Mouse (Mus musculus): ENCODE measurements around the gene Gm20388.

The Gm20388 gene

DNA sequence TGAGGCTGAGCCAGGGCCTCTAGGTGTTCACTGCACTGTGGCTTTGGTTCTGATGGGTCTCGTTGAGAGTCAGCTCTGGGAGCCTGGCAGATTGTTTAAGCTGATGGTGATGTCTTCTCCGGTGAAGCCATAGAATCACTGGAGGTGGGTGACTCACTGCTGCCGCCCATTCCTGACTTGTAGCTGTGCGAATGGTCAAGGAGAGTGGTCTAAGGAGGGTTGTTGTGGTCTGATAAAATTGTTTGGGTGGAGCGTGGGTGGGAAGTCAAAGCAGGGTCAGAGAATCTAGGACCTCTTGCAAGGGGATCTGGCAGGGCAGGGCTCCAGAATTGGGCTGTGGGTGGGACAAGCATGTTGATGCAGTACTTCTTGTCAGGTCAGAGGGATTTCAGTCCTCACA, 2100.0 kb downstream of the Gm20388 start:
- no peak for DNase-seq (ENCODE audit: low read depth in 2 of 2, low spot score in 2 of 2)

DNA sequence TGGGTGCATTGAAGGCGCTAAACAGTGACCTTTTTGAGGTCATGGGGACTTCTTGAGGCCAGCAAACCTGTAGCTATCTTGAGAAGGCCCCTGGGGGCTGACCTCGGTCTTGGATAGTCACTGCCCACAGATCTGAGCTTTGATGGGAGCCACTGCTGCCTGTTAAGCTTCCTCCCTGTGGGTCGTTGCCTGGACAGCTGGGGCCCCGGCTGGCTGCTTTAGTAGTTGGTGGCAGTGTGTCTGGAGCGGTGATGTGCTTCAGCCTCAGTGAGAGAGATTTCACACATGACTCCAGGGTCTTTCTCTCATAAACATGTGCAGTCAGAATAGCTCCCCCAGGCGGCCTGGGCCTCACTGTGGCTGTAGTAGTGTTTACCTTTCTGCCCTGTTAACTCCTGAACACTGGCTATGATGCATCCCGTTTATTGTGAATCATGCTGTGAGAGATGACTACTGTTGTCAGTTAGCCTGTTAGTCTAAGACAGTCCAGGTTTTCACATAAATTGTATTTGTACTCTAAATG, 2100.5 kb downstream of the Gm20388 start:
- DNase-seq (ENCODE audit: low read depth in 2 of 2, low spot score in 2 of 2), result no peak

DNA sequence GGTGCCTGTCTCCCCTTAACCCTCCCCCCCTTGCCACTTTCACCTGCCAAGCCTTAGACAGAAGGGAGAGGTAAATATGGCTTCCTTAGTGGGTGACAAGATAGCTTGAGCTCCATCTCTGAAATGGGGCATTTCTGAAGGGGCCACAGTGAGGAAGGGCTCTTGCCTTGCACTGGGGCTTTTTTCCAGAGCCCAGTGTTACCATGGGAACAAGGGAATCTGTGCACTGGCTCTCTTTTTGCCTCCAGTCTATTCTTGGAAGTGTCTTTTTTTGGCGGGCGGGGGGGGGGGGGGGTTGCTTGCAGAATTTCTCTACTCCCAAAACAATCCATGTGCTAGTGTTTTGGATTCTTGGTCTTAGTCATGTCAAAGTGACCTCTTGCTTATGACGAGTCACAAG, 2104.0 kb downstream of the Gm20388 start:
- no peak for DNase-seq (ENCODE audit: low read depth in 2 of 2, low spot score in 2 of 2)

DNA sequence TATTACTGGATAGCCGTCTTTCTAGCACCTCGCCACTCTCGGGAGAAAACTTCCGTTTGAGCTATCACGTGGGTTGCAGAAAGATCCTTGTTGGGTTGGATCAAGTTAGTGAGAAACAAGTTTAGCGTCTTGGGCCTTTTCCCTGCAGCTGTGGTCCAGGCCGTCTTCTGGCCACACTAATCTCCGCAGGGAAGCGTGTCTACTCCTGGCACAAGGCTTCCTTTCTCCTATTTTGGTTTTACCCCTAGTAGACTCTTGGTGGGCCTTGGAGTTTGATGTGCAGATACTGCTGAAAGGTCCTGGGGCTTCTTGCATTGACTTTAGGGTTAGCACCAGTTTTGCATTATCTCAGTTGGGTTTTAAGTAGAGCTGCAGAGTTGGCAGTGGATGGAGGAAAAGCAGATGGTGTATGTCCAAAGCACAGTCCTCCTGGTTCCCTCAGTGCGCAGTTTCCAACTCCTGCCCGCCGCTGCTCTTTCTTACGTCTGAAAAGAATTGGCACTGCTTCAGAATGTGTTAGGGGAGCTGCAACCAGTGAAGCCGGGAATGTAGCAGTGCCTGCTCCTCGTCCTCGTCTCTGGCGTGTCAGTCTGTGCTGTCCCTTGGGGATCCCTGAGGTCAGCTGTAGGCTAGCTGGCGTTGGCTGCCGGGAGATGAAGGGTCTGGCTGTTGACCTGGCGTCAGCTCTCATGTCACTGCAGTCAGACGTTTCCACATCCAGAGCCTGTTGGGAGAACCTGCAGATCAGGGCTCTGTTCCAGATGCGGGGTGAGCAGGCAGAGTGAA, 2107.6 kb downstream of the Gm20388 start:
- DNase-seq (ENCODE audit: low read depth in 2 of 2, low spot score in 2 of 2), result no peak

DNA sequence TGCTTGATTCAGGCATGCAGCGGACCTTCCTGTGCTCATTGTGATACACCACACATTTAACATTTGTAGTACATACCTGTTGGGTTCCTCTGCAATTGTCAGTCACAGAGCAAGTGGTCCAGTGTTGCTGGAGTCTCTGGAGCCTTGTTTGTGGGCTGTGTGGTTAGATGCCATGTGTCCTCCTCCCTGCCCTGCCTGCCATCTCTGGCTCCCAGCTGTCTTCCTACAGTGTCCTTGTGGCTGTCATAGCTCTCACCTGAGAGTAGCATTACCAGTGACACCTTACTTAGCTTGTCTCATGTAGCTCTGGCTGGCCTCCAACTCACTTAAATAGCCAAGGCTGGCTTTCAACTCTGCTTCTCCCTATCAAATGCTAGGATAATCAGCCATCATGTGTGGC, 2108.5 kb downstream of the Gm20388 start:
- DNase-seq (ENCODE audit: low read depth in 2 of 2, low spot score in 2 of 2), result no peak

DNA sequence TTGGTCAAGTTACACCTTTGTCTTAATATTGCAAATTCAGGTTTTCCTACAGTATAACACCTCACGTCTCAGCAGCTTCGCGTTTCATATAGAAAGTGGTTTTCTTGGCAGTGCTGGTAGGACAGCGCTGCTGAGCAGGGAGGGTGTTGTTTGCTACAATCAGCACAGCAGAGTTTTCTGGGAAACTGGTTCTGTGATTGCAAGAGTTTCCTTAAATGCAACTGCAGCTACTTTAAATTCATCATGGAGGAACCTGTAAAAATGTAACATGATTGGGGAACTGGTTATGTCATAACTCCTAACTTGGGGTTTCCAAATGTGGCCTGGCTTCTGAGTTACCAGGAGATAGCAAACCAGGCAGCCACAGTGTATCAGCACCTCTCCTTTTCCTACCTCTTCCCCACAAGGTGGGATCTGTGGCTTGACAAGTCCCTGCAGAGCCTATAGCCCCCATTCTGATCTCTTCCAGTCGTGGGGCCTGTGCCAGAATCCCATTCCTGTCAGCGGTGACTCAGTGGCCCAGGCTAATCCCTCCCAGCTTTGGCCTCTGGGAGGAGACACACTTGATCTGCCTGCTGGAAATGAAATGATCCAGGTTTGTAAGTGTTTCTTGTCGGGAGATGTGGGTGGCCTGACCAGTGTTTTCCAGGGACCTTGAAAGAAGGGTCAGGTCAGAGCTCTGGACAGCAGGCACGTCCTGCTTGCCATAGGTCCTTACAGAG, 2109.6 kb downstream of the Gm20388 start:
- no peak for DNase-seq (ENCODE audit: low read depth in 2 of 2, low spot score in 2 of 2)

DNA sequence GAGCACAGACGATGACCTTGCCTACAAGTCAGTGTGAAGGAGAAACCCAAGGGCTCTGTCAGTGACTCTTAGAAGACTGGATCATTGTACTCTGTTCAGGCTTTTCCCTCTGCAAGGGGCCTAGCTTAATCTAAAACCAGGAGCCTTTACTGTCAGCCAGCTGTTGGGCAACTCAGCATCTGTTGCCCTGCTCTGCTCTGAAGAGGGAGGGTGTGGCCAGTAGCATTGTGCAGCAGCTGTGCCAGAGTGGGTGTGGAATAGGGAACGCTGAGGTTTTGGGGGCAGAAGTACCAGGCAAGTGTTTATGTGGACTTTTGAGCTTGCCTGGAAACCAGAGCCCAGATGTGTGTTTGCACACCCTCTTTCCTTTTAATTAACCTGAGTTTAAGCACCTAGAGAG, 2111.1 kb downstream of the Gm20388 start:
- DNase-seq (ENCODE audit: low read depth in 2 of 2, low spot score in 2 of 2), result no peak

DNA sequence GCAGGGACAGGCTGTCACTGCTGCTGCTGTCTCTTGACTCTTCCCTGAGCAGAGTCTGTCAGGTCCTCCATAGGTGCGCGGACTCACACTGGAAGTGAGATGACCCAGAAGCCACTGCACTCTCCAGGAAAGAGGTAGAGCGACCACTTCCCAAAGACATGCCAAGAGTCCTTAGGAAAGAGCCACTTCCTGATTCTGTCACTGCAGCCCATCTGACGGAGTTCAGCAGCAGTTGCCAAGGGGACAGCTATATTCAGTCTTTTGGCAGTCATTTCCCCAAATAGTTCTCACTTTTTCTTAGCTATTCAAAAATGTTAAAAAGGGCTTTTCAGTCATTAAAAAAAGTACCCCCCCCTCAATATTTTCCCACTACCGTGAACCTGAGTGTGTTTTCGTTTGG, 2111.6 kb downstream of the Gm20388 start:
- no peak for DNase-seq (ENCODE audit: low read depth in 2 of 2, low spot score in 2 of 2)

DNA sequence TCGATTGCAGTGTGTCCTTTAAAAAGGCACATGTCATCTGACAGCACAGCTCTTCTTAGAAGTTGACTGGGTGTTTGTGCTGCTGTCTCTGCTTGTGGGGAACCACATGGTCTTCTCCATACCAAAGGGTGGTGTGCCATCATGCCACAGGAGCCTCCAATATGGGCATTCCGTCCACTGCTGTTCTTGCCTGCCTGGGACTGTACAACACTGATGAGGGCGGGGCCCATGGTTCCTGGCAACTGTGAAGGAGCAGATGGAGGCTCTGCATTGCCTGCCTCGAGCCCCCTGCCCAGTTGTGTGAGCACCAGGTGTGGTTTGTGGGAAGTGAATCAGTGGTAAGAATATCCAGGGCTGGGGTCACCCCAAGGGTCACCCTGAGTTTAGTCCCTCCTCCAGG, 2112.1 kb downstream of the Gm20388 start:
- DNase-seq (ENCODE audit: low read depth in 2 of 2, low spot score in 2 of 2), result no peak

DNA sequence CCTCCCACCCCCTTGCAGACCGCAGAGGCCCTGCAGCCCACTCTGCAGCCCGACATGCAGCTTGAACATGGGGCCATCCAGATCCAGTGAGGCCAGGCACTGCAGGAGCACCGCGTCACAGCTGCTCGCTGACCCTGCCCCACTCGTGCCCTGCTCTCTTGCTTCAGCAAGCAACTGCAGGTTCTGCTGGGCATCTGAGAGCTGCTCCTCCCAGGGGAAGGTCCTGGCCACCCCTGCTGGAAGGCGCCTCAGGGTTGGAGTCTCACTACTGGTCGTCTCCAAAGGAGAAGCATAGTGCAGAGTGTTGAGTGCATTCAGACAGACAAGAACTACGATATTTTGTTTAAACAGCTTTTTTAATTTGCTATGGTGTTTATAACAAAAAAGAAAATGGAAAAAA, 2114.9 kb downstream of the Gm20388 start:
- DNase-seq (ENCODE audit: low read depth in 2 of 2, low spot score in 2 of 2), result no peak

DNA sequence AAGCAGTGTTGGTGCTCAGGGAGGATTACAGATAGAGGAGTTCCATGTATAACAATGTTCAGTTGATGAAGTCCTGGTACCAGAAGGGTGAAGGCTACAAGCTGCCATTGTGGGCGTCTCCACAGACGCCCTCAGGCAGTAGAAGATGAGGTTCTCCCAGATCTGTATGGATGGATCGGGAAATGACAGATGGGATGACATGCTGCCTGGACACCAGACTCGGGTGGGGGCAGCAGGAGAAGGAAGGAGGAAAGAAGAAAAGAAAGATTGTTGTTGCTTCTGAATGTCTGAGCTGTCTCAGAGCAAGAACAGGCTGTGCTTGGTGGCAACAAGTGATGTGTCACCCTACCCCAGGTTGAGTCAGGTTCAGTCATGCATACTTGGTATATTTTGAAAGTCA, 2117.5 kb downstream of the Gm20388 start:
- no peak for DNase-seq (ENCODE audit: low read depth in 2 of 2, low spot score in 2 of 2)

DNA sequence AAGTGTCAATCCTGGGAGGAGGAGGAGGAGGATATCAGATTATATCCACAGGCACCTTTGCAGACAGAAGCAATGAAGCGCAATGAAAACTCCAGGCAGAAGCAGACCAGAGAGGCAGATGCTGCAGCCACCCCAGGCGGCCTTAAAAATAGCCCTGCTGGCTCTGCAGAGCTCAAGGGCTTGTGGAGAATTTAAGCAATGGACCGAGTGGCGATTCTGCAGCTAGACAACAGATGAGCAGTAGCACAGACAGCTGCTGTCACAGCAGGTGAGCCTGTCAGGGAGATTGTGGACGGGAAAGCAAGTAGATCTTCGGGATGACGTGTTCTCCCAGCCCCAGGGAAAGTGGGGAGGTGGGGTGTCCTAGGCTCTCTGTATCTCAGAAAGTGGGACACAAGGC, 2120.3 kb downstream of the Gm20388 start:
- DNase-seq (ENCODE audit: low read depth in 2 of 2, low spot score in 2 of 2), result no peak

DNA sequence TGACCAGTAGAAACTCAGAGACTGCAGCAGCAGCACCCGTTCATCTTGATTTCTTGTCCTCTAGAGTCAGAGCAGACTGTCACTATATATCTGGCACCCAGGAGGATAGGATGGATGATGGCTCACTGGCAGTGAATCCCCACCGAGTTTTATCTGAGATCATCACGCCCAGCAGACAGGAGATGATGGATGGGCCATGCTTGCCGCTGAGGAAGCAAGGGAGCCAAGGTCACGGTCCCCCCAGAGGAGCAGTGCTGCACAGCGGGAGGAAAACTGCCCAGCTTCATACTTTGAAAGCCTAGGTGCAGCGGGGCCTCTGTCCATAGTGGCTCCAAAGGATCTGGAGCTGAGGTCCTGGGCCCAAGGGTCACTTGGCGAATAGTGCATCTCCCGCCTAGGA, 2122.1 kb downstream of the Gm20388 start:
- no peak for DNase-seq (ENCODE audit: low read depth in 2 of 2, low spot score in 2 of 2)

DNA sequence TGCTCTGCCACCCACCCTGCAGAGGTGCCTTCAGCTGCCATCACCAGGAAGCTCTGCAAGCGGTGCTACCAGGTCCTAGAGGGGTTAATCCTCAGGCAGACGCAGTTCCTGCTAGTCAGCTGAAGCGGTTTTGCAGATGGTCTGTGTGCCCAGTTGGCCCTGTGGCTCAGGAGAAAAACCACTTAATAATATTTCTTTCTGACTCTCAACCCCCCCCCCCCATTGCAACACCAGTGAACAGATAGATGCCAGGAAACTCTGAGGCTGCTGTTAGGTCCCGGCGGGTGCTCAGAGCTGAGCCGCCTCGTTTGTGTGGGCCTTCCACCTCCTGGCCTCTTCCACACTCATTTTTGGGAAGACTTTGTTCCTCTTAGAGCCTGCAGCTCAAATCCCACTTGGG, 2124.9 kb downstream of the Gm20388 start:
- no peak for DNase-seq (ENCODE audit: low read depth in 2 of 2, low spot score in 2 of 2)

DNA sequence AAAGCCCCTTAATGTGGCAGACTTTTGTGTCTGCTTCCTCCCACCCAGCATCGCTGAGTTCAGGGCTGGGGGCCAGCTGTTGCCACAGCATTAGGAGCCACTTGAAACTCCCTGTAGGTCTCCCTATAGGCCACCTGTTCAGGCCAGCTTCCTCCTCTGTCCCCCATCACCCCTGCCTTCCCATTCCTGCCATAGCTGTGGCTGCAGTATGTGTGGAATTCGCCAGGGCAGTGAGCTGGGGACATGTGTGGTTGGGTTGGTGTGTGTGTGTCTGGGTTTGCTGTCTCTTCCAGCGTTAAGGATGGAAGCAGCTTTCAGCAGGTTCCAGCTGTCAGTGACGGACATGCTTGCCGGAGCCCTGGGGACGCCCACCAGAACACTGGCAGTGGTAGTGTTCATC, 2125.7 kb downstream of the Gm20388 start:
- no peak for DNase-seq (ENCODE audit: low read depth in 2 of 2, low spot score in 2 of 2)

DNA sequence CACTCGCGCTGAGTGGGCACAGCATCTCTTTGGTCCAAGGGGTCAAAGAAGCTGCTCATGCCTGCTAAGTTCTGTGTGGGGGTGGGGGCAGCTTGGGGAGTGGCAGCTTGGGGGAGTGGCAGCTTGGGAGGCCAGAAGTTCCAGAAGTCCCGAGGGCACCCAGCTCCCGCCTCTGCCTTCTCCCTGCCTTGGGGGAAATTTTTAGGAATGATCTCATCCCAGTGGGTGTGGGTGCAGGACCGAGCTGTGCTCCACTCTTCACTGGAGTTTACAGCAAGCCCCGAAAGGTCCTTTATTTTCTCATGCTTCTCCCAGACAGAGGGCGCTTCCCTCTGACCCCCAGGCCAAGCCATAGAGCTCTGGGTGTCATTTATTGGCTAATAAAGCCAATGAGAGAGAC, 2126.6 kb downstream of the Gm20388 start:
- no peak for DNase-seq (ENCODE audit: low read depth in 2 of 2, low spot score in 2 of 2)

DNA sequence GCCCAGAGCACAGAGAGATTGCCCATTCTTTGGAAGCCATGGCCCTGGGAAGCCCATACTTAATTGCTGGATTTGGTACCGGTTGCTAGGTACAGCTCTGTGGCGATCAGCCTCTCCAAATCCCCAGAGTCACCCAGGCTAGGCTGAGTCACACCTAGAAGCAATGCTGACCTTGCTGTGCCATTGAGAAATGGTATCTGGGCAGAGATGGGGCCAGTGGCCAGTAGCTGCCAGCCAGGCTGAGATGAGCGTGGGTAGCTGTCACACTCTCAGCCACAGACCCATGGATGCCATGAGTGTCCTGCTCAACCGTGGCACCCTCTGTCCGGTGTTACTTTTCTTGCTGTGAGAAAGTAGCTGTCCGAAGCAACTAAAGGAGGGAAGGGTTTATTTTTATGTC, 2127.4 kb downstream of the Gm20388 start:
- DNase-seq (ENCODE audit: low read depth in 2 of 2, low spot score in 2 of 2), result no peak

DNA sequence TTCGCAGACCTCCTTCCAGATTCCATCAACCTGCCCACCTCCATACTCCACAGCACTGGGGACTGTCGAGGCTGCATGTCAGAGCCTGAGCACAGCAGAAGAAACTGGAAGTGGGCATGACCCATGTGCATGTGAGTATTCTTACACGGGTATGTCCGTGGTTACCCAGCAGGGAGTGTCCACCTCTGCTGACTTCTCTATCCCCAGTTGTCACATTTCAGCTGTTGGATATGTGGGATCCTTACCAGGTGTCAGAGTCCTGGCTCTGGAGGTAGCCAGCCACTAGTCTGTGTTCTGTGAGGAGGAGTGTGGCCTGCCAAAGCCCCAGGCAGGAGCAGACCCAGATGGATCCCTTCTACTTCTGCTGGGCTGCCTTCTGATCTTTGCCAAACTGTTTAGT, 2128.8 kb downstream of the Gm20388 start:
- DNase-seq (ENCODE audit: low read depth in 2 of 2, low spot score in 2 of 2), result no peak

DNA sequence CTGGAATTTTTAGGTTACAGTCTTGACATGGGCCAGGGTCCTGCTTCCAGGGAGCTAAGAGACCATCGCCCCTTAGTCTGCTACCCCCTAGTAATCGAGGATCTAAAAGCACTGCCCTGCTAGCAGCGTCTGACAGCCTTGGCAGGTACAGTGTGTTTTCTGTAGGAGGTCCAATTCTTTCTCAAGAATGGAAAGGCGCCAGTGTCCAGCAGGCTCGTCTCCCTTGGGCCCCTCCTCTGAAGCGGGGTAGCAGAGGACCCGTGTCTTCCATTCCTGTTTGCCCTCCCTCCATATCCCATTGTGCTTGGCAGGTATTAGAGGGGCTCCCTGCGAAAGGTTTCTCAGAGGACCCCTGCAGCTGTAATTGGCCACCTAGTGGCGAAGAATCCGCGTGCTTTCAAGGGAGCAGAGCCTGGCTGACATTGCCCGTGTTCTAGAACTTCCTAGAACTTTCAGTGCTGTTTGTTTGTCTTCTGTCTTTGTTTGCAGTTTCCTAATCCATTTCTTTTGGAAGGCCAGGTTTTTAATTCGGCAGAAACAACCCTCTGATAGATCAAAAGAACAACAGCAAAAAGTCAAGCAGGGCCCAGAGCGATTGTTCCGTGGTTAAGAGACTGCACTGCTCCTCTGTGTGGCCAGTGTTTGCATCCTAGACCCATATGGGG, 2136.7 kb downstream of the Gm20388 start:
- no peak for DNase-seq (ENCODE audit: low read depth in 2 of 2, low spot score in 2 of 2)

DNA sequence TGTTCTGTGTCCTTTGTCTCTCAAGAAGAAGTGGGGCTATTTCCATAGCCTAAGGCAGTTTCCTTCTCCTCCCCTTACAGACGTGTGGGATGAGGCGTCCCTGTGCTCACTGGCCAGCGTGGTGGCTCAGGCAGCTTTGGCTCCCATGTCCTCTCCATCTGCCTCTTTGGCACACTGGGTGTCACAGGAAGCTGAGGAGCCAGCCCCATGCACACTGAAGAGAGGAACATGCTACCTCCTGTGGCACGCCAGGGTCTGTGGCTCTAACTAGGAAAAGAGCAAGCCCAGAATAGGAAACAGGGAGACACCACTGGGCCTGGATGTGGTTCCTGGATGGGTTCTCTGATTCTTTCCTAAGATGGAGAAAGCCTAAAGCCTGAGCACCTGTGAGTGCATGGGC, 2138.6 kb downstream of the Gm20388 start:
- no peak for DNase-seq (ENCODE audit: low read depth in 2 of 2, low spot score in 2 of 2)

DNA sequence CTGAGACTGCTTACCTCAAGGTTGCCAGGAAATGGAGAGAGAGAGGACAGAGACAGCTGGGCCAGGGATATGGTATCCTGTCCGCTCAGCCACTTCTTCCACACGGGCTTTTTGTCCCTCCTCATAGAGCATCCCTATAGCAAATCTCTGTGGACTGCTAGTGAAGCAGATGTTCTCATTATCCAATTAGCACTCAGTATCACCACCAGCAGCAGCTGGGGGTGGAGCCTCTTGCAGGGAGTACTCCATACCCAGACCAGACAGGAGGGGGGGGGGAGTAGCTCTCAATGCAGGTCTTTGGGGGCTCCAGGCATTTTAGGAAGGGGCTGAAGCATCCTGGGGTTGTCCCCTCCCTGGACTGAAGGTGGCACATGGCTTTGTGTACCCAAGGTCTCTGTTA, 2139.3 kb downstream of the Gm20388 start:
- DNase-seq (ENCODE audit: low read depth in 2 of 2, low spot score in 2 of 2), result no peak

DNA sequence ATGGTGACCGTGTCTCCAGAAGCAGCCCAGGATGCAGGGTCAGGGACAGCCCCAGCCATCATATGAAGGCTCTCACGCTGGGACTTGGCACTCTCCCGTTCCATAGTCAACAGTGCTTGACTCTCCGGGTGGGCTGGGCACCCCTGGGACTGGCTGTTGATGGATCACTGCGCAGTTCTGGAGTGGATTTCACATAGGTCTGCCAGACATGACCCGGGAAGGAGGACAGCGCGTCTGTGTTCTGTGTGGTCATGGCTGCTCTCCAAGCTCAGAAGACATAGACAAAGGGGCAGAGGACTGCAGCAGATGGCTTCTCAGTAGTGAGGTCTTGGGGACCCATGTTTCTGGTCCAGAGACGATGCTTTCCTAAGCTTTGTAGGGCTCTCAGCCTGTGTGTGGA, 2140.0 kb downstream of the Gm20388 start:
- DNase-seq (ENCODE audit: low read depth in 2 of 2, low spot score in 2 of 2), result no peak
